Mouse (Mus musculus) frontal cortex, postnatal 25 days (tissue): ENCODE measurements around the gene Snapin.

Experiments used
- DNase-seq, 2 experiments: peaks; one replicate each; pipeline ENCODE4 v3.0.0; 2022; ENCODE audit warnings: low spot score in 2 of 2

Snapin gene

DNA sequence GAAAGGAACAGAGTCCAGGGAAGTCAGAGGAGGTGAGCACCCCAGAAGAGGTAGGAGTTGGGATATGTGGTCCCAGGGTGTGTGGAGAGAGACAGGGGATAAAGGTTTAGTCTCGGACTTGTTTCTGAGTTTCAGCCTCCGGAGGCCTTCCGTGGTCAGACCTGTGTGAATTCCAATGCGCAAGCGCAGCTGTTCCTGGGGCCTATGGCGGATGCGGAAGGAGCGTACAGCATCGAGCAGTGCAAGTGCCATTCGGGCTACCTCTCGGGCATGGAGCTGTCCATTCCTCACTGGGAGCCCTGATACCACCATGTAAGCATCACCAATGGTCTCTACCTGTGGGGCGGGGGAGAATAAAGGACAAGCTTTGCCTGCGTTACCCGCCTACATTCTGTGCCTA, 35.9 kb downstream of the Snapin start:
- DNase-seq = no peak

DNA sequence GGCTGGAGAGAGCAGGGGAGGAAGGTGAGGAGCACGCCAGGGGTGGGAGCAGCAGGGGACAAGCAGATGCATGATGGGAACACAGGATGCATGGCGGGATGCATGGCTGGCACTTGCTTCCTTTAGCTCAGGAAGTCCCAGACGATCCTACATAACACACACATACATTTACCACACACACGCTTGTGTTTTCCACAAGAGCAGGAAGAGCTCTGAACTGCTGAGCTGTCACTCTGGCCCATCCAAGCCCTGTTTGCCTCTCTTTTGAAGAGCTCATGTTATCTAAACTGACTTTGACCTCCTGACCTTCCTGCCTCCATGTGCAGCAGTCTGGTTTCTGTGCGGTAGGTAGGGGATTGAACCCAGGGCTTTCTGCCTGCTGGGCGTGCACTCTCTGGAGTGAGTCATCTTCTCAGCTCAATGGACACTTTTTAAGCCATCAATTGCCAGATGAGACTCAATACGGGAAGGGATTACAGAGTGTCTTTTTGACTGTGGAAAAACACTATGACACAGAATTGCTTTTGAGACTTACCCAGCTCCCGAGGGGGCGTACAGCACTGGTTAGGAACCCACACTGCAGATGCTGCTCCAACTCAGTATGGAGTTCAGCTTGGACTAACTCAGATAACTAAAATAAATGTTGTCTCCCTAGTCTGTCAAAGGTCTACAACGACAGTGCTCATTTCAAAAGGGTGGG, 39.3 kb downstream of the Snapin start:
- no peak for DNase-seq

DNA sequence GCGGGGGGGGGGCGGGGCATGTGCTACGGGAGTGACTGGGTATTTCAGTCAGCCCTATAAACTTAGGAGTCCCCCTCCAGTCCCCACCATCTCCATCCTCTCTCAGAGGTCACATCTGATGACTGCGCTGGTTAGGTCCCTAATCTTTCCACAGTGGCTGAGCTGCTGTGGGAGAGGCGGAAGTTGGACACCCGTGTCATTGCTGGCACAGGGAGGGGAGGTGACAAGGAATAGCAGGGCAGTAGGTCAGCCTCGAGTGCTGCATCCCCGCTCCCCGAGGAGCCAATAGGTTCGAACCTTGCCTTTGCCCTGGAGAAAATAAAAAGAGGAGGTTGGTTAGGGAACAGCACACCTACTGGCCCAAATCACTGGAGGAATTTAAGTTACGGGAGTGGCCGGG, 40.0 kb downstream of the Snapin start:
- no peak for DNase-seq

DNA sequence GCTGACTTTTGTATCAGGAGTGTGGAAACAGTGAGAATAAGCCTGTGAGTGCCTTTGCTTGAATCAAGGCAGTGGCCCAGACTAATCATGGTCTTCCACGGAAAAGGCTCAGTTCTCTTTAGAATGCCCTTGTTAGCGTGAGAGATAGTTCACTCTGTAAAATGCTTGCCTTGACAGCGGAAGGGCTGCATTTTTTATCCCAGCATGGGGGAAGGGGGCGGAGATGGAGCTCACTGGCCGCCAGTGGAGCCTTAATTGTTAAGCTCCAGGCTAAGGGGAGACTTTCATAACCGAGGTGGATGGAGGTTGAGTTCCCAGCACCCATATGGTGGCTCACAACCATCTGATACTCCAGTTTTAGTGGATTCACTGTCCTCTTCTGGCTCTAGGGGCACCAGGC, 42.2 kb downstream of the Snapin start:
- no peak for DNase-seq

DNA sequence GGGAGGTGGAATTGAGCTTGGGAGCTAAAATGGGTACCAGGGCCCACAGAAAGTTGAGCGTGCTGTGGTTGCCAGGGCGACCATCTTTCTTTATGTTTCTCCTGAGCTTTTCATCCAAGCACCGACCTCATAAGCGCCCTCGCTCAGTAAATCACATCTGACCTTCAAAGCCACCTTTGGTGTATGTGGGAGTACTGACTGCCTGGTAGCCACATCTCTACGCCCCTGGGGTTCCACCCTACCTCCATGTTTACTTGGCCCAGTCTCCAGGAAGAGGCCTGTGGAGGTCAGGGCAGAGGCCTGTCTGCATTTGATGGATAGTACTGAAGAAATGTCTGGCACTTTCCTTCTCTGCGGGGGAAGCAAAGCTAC, 43.7 kb downstream of the Snapin start:
- no peak for DNase-seq

DNA sequence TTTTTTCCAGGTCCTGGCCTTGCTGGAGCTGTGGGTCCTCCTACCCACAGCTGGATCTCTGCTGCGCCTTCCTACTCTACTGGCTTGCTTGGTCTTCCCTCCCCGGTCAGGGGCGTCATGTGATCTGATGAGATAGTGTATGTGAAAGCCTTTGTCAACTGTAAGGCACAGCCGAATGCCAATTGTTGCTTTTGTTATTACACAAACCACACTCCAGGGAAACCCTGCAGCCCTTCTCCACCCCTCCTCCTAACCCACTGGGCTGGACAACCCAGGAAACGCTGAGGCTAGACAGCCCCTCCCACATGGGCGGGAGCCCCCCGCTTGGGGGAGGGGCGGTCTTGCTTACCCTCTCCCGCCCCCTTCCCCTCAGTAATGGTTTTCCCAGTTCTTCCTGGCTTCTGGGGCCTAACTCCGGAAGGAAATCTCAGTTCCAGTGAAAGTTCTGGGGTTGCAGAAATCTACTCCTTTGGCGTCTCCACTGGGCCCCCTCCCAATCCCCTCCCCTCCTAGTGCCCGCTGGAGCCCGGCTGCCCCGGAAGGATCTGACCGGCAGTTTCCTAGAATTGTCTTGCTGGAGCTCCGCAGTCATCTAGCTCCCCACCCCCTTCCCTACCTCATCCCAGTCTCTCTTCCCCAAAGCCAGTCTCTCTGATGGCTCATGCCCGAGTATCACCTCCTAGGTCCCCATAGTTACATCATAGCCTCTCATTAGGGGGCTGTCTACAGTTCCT, 44.3 kb downstream of the Snapin start:
- DNase-seq = peak in 1 of 2 experiments; percentile 39

DNA sequence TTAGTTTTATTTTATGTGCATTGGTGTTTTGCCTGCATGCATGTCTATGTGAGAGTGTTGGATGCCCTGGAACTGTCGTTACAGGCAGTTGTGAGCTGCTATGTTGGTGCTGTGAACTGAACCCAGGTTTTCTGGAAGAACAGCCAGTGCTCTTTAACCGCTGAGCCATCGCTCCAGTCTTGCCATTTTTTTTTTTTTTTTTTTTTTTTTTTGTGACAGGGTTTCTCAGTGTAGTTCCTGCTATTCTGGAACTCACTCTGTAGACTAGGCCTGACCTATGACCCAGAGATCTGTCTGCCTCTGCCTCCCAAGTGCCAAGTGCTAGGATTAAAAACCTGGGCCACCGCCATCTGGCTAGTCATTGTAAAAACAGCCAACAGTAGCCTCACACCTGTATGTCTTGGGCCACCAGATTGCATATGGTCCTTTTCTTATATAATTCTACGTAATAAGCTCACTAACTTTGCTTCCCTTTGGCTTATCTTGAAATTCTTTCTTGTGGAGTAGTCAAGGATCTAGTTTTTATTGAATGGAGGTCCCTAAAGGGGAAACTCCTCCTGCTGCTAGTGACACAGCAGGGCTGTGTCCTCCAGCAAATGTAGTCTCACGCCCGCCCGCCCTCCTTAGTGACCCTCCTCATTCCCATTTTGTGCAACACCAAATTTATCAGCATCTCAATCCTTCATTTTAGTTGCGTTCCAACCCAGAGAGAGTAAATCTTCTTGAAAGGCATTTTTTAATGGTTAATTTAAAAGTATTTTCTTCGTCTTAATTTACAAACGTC, 45.2 kb downstream of the Snapin start:
- DNase-seq = no peak

DNA sequence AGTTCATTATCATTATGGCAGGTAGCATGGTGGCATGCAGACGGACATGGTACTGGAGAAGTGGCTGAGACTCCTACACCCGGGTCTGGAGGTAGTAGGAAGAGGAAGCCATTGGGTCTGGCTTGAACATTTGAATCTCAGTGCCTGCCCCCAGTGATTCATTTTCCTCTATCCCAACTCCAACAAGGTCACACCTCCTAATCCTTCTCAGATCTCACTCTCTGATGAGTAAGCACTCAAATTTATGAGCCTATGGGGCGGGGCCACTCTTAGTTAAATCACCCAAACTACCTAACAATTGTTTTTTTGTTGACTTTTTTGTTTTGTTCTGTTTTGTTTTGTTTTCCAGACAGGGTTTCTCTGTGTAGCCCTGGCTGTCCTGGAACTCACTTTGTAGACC, 46.9 kb downstream of the Snapin start:
- no peak for DNase-seq

DNA sequence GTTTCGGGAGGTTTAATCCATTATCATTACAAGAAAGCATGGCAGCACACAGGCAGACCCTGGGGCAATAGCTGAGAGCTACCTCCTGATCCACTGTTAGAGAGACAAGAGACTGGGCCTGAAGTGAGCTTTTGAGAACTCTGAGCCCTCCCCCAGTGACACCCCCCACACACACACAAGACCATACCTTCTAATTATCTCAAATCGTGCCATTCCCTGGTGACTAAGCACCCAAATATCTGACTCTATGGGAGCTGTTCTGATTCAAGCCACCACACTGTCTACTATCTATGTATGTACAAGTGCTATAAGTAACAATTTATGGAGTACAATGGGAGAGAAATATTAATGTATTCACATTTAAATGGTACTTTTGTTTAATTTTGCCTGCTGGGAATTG, 50.1 kb downstream of the Snapin start:
- DNase-seq = no peak
